Mouse (Mus musculus) thymus, adult 2 months (tissue): ENCODE data around the gene Rab22a. TPM values are rescaled to one million over a fixed set of nuclear protein-coding genes. Genes with fewer than 3 reads are reported as not detected.

Experiments used
- DNase-seq: peaks from one replicate; pipeline ENCODE4 v3.0.0; 2021
- H3K27ac ChIP-seq: fragments of 200-500 bp; 2 replicates; pipeline ENCODE4 v1.5.1; 2012; ENCODE audit warnings: low read length, control low read depth; ENCODE audit not compliant: control insufficient read depth, insufficient read depth
- H3K27me3 ChIP-seq: fragments of 200-500 bp; 2 replicates; pipeline ENCODE4 v1.6.1; 2012; ENCODE audit warnings: mild to moderate bottlenecking, low read length, moderate library complexity, mixed read lengths; ENCODE audit not compliant: control insufficient read depth, insufficient read depth
- H3K36me3 ChIP-seq: fragments of 200-500 bp; 2 replicates; pipeline ENCODE4 v1.6.1; 2012; ENCODE audit warnings: mild to moderate bottlenecking, low read length, moderate library complexity; ENCODE audit not compliant: control insufficient read depth, insufficient read depth
- H3K4me1 ChIP-seq: fragments of 200-500 bp; replicated peaks from 2 replicates; pipeline ENCODE4 v1.6.1; 2012; ENCODE audit warnings: low read length; ENCODE audit not compliant: control insufficient read depth, insufficient read depth
- H3K4me3 ChIP-seq: fragments of 200-500 bp; 2 replicates; pipeline ENCODE4 v1.5.1; 2012; ENCODE audit warnings: mild to moderate bottlenecking, low read length, control low read depth, moderate library complexity; ENCODE audit not compliant: control insufficient read depth, insufficient read depth
- CTCF ChIP-seq: fragments of 200-500 bp; IDR thresholded peaks from 2 replicates; pipeline ENCODE4 v1.5.1; 2012; ENCODE audit warnings: mild to moderate bottlenecking, control low read depth, low read length, moderate library complexity, borderline replicate concordance; ENCODE audit not compliant: control insufficient read depth, poor library complexity, insufficient read depth; ENCODE audit errors: extremely low read depth
- POLR2A ChIP-seq: fragments of 200-500 bp; IDR thresholded peaks from 2 replicates; pipeline ENCODE4 v1.6.1; 2012; ENCODE audit warnings: mild to moderate bottlenecking, low read length, control low read depth, moderate library complexity; ENCODE audit not compliant: control insufficient read depth, poor library complexity, insufficient read depth; ENCODE audit errors: extremely low read depth
- WGBS: fragments of 180-500 bp; shearing (Covaris S2); methylation state at CpG from one replicate; pipeline ENCODE4 v1.1.7; 2018; 5-methylcytosine and 5-hydroxymethylcytosine counted together
- polyA plus RNA-seq: library from polyadenylated mRNA; depleted of rRNA; stranded (reverse); fragments of >200 nt; gene quantifications from 2 replicates; pipeline ENCODE4 v1.2.3, GENCODE M21; 2012; rRNA removed

Rab22a gene
- polyA plus RNA-seq, 1 experiment, result 33.8 TPM

DNA sequence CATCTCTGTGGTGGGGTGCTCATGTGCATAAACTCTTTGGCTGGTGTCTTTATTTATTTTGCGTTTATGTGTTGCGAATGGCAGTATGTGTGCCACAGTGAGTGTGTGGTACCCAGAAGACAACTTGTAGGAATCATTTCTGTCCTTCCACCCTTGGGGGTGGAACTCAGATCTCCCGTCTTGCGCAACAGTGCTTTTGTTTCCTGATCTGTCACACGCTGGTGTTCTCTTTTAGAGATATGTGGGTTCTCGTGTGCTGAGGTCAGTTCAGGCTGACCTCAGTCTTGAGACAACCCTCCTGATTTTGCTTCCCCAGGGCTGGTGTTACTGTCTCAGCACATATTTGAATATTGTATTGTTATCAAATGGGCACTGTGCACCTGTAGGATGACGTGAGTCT lies 79.5 kb downstream of the Rab22a start:
- TF ChIP-seq POLR2A, result no peak
- no peak for TF ChIP-seq CTCF
- no peak for DNase-seq
- WGBS, result 95% methylated on average over 7 of the region's 7 CpGs
- Histone ChIP-seq H3K4me1 (peaks cover 20% of the 10 kb centered on the region), H3K27me3 (no peaks in the 10 kb centered on the region), H3K36me3 (no peaks in the 10 kb centered on the region), H3K27ac (no peak overlapping the region), H3K4me3 (no peak overlapping the region)

DNA sequence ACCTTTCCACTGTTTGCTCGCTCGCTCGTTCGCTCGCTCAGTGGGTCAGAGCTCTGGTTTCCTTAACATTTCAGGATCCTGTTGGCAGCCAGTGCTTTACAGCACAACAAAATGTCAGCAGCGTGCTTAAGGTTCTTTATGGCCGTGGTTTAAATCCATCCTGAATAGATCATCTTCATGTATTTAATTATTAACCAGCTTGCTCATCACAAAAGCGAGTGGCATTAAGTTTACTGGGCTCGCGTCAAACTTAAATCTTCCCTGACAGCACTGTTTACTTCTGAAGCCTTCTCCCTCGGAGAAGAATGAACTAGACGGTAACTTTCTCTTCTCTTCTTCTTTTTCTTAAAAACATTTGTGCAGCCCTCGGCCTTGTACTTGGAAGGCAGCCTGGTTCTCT lies 82.5 kb downstream of the Rab22a start:
- TF ChIP-seq CTCF (no peak), POLR2A (no peak)
- H3K27me3 ChIP-seq, result no peaks in the 10 kb centered on the region
- no peak for DNase-seq
- WGBS, result 97% methylated on average over 13 of the region's 13 CpGs
- H3K4me1 ChIP-seq, result peaks cover 20% of the 10 kb centered on the region
- H3K4me3 ChIP-seq, result no peak overlapping the region
- no peaks in the 10 kb centered on the region for H3K36me3 ChIP-seq
- H3K27ac ChIP-seq, result no peak overlapping the region

DNA sequence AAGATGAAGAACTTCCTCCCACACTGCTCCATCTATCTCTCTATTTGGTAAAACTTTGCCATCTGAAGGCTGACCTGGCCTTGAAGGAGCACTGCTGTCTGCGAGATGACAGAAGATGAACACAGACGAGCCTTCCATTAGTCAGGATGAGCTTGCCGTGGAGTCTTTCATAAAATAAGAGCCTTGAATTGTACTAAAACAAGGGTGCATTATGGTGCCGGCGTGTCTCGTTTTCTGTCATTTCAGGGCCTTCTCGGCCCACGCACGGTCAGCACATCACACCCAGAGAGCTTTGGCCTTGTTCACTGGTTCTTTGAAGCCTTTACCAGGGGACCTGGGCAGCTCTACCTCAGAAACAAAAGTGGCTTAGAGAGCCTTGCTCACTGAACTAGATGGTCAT lies 83.2 kb downstream of the Rab22a start:
- no peak for TF ChIP-seq POLR2A
- no peak for TF ChIP-seq CTCF
- Histone ChIP-seq H3K36me3 (no peaks in the 10 kb centered on the region), H3K27me3 (no peaks in the 10 kb centered on the region), H3K4me3 (no peak overlapping the region), H3K4me1 (peaks cover 20% of the 10 kb centered on the region), H3K27ac (no peak overlapping the region)
- 95% methylated on average over 9 of the region's 9 CpGs for WGBS
- no peak for DNase-seq

DNA sequence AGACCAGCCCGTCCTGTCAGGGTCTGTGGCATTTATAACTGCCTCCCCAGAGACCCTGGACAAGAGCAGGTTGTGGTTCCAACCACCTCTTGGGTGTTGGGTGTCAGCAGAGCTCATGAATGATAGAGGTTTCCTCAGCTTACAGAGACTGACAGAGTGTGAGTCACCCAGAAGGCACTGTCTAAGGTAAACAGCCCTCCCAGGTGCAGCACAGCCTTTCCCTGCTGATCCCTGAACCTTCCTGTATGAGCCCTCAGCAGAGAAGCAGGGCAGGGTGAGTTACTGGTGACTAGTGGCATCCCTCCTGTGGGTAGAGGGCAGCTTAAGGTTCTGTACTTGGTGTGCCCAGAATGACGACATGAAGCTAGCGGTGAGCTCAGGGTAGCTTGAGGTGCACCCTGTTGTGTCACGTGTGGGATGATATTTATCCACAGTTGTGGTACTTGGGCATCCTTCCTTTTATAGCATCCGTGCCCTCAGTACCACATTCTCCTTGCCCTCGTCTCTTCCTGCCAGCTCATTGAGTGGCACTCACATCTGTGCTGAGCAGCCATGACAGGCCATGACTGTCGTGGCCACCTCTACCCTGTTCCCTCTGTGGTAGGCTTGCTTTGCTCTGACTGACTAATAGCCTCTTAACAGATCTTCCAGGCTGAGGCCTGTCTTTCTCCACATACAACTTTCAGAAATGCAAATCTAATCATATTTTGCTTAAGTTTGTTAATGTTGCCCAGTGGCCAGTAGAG lies 84.7 kb downstream of the Rab22a start:
- no peaks in the 10 kb centered on the region for H3K36me3 ChIP-seq
- H3K27me3 ChIP-seq, result no peaks in the 10 kb centered on the region
- H3K4me3 ChIP-seq, result no peak overlapping the region
- WGBS, result 64% methylated on average over 7 of the region's 7 CpGs
- H3K27ac ChIP-seq, result no peak overlapping the region
- H3K4me1 ChIP-seq, result peaks cover 6% of the 10 kb centered on the region; the same call in 1 of the 2 replicates
- no peak for DNase-seq
- TF ChIP-seq CTCF, result no peak
- TF ChIP-seq POLR2A, result no peak

DNA sequence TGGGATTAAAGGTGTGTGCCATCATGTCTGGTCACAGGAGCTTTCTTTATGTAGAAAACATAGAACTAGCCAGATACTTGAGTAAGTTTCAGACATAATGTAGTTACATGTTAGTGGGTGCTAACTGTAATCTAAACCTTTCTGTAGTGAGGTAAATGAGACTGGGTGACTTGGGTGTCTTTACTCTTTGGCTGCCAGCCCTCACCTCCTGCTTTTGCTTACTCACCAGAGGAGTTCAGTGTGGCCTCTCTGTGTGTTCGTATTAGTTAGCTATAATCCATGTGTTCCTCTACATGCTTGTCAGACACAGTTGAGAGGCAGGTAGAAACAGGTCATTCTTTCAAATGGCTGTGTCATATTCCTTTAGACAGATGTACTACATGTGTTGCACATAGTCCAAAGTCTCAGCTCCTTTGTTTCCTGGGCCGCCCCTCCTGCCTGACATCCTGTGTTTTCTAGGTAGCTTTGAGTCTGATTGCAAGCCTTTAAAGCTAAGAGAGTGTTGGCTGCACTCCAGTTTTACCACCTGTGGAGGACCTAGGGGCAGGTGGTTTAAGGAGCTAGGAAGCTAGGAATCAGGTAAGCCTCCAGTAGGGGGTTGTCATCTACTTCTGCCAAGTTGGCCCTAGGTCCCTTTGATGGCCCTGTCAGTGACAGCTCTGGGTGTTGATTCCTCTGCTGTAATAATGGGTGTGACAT lies 89.5 kb downstream of the Rab22a start:
- no peak for DNase-seq
- TF ChIP-seq POLR2A (no peak), CTCF (no peak)
- Histone ChIP-seq H3K36me3 (no peaks in the 10 kb centered on the region), H3K4me3 (no peak overlapping the region), H3K27ac (no peak overlapping the region), H3K27me3 (no peaks in the 10 kb centered on the region), H3K4me1 (peaks cover 3% of the 10 kb centered on the region; the same call in 1 of the 2 replicates)
- 73% methylated on average over 2 of the region's 2 CpGs for WGBS

DNA sequence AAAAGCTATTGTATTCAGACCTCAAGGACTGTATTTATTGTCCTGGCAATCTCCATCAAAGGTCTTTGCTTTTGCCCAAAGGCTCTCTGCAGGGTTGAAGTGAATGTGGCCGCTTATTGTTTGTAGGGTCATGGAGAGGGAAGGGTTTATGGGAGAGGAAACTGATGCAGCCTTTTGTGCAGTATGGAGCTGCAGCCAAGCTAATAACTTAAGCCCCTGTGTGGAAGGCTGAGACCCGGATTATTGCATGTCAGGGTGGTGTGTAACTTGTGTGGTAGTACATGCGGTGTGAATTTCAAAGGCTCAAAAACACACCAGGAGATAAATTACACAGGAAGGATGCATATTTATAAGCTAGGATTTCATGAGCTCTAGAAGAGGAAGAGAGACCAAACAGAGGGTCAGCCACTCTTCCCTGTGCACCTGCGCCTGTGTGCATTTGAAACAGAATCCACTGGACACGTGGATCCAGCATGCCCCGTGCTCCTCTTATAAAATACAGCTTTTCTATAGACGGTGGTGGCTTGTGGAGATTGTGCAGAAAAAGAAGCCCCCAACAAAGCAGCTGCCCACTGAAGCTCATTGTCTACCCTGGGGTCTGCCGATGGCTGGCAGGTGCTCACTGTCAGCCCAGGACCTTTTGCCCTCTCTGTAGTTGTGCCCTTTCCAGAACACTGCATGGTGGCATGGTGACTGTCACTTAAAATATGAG lies 96.0 kb downstream of the Rab22a start:
- no peak for DNase-seq
- no peak for TF ChIP-seq POLR2A
- TF ChIP-seq CTCF, result no peak
- Histone ChIP-seq H3K36me3 (no peaks in the 10 kb centered on the region), H3K27me3 (no peaks in the 10 kb centered on the region), H3K4me1 (no peaks in the 10 kb centered on the region), H3K27ac (no peak overlapping the region), H3K4me3 (no peak overlapping the region)
- WGBS, result 92% methylated on average over 8 of the region's 8 CpGs

Other genes starting within 250 kb of the Rab22a start
- not detected in 2 replicates for gene 1700021F07Rik, start 137.2 kb upstream of the Rab22a start, polyA plus RNA-seq
- gene Ankrd60, start 81.4 kb upstream of the Rab22a start, polyA plus RNA-seq, result 0.31 TPM in 1 of 2 replicates, not detected in the other
- not detected in 2 replicates for gene 1700010B08Rik, start 59.7 kb downstream of the Rab22a start, polyA plus RNA-seq
- 11.9 and 12.1 TPM in 2 replicates for gene Vapb, start 77.8 kb downstream of the Rab22a start, polyA plus RNA-seq